Mouse (Mus musculus): ENCODE measurements around the gene C7. TPM values are rescaled to one million over a fixed set of nuclear protein-coding genes. Genes with fewer than 3 reads are reported as not detected.

Gene C7
- polyA plus RNA-seq, 1 experiment: 0.19 TPM

DNA sequence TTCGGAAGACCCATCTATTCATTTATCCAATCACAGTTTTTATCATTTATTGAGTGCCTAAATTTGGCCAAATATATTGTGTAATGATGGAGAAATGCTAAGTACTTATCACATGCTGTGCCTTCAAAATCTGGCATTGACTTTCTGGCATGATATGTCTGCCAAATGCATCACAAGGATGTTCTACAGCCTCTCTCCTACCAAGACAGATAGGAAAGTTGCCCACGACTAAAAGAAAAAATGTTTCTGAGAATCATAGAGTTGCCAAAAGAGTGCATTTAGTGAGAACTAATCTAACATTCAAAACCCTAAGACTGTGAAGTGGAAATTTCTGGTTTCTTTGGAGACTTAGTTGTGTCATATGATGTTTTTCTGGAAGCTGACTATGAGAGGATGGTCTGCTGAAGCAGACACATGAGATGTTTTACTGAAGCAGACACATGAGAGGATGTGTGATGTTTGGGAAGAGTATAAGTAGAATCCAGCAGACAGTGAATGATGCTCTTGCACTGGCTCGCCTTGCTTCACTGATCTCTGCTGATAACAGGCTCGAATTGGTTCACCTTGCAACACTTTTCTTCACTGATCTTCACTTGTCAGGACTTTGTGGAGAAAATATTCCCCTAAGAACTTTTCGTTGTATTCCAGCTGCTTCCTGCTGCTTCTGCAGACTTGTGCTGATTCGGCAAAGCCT is 59.9 kb downstream of the C7 start:
- Histone ChIP-seq H3K4me1 (ENCODE audit: control insufficient read depth, insufficient read depth, low read length) (no peaks in the 10 kb centered on the region), H3K4me3 (ENCODE audit: insufficient read depth, low read length) (no peak overlapping the region), H3K27ac (ENCODE audit: insufficient read depth, low read length) (no peak overlapping the region)
- TF ChIP-seq POLR2A (IDR thresholded peaks at IDR 0.05; ENCODE audit: low read depth, low read length): no peak
- TF ChIP-seq CTCF (IDR thresholded peaks at IDR 0.05; ENCODE audit: borderline replicate concordance, insufficient read depth, low read length): no peak

- no peak overlapping the region for H3K27ac ChIP-seq (ENCODE audit: insufficient read depth, low read length)
- no peak overlapping the region for H3K4me3 ChIP-seq (ENCODE audit: insufficient read depth, low read length)
- H3K4me1 ChIP-seq (ENCODE audit: control insufficient read depth, insufficient read depth, low read length): no peaks in the 10 kb centered on the region
- no peak for TF ChIP-seq CTCF (IDR thresholded peaks at IDR 0.05; ENCODE audit: borderline replicate concordance, insufficient read depth, low read length)
- TF ChIP-seq POLR2A (IDR thresholded peaks at IDR 0.05; ENCODE audit: low read depth, low read length): no peak
Measured at GRCm38 (mm10) chr15:5002903-5003302, 60.6 kb downstream of the C7 start.

GRCm38 (mm10) chr15:4973355-4973754 is 90.2 kb downstream of the C7 start:
- TF ChIP-seq POLR2A (IDR thresholded peaks at IDR 0.05; ENCODE audit: low read depth, low read length) (no peak), CTCF (IDR thresholded peaks at IDR 0.05; ENCODE audit: borderline replicate concordance, insufficient read depth, low read length) (no peak)
- Histone ChIP-seq H3K4me1 (ENCODE audit: control insufficient read depth, insufficient read depth, low read length) (no peaks in the 10 kb centered on the region), H3K4me3 (ENCODE audit: insufficient read depth, low read length) (no peak overlapping the region), H3K27ac (ENCODE audit: insufficient read depth, low read length) (no peak overlapping the region)

Other genes starting within 250 kb of the C7 start
- not detected in 2 replicates for gene Mroh2b, start 165.0 kb downstream of the C7 start, polyA plus RNA-seq (2011; ENCODE audit: insufficient read length, low read depth, missing spikeins)
- gene Card6, start 44.8 kb upstream of the C7 start, polyA plus RNA-seq (2011; ENCODE audit: insufficient read length, low read depth, missing spikeins): 1.8 TPM in 2 replicates
- gene Rpl37, start 52.9 kb upstream of the C7 start, polyA plus RNA-seq (2011; ENCODE audit: insufficient read length, low read depth, missing spikeins): 606 and 706 TPM in 2 replicates
- 32.0 and 41.2 TPM in 2 replicates for gene Prkaa1, start 80.1 kb upstream of the C7 start, polyA plus RNA-seq (2011; ENCODE audit: insufficient read length, low read depth, missing spikeins)
- 23.2 and 28.7 TPM in 2 replicates for gene Ttc33, start 121.8 kb upstream of the C7 start, polyA plus RNA-seq (2011; ENCODE audit: insufficient read length, low read depth, missing spikeins)
- gene Ptger4, start 180.4 kb upstream of the C7 start, polyA plus RNA-seq (2011; ENCODE audit: insufficient read length, low read depth, missing spikeins): 4.0 and 4.3 TPM in 2 replicates

Measured in embryonic fibroblast, embryonic 13.5 days (primary cell).